Mouse (Mus musculus) hindbrain, embryonic 11.5 days (tissue): Measurements from ENCODE around the gene Prmt3. TPM values are rescaled to one million over a fixed set of nuclear protein-coding genes. Genes with fewer than 3 reads are reported as not detected.
A peak's percentile ranks its signal among the peaks of the same experiment; 100 is the strongest.

ENCODE experiments used
- ATAC-seq: fragments of 200-750 bp; cut with Nextera tagmentation; 2 replicates; pipeline ENCODE4 v1.8.0; 2017; ENCODE audit warnings: mild to moderate bottlenecking, moderate TSS enrichment, moderate library complexity; ENCODE audit not compliant: low FRiP score
- DNase-seq: peaks from one replicate; pipeline ENCODE4 v3.0.0-alpha.2; 2015; ENCODE audit warnings: low spot score
- H3K27ac ChIP-seq: fragments of 300-500 bp; sonication (generic); 2 replicates; pipeline ENCODE4 v1.5.1; 2014; ENCODE audit warnings: mild to moderate bottlenecking, low read depth, low read length
- H3K27me3 ChIP-seq: fragments of 300-500 bp; sonication (generic); 2 replicates; pipeline ENCODE4 v1.6.1; 2014; ENCODE audit warnings: mild to moderate bottlenecking, low read length, moderate library complexity, mixed read lengths; ENCODE audit not compliant: control insufficient read depth, insufficient read depth
- H3K36me3 ChIP-seq: fragments of 300-500 bp; sonication (generic); 2 replicates; pipeline ENCODE4 v1.6.1; 2014; ENCODE audit warnings: mild to moderate bottlenecking, low read length, moderate library complexity, mixed read lengths; ENCODE audit not compliant: control insufficient read depth, insufficient read depth
- H3K4me1 ChIP-seq: fragments of 300-500 bp; sonication (generic); replicated peaks from 2 replicates; pipeline ENCODE4 v1.6.1; 2014; ENCODE audit warnings: low read length, mixed read lengths; ENCODE audit not compliant: control insufficient read depth, insufficient read depth
- H3K4me2 ChIP-seq: fragments of 300-500 bp; sonication (generic); replicated peaks from 2 replicates; pipeline ENCODE4 v1.6.1; 2014; ENCODE audit warnings: mild to moderate bottlenecking, low read depth, low read length
- H3K4me3 ChIP-seq: fragments of 300-500 bp; sonication (generic); 2 replicates; pipeline ENCODE4 v1.5.1; 2014; ENCODE audit warnings: low read depth, low read length
- H3K9ac ChIP-seq: fragments of 300-500 bp; sonication (generic); 2 replicates; pipeline ENCODE4 v1.6.1; 2014; ENCODE audit warnings: low read depth, low read length
- H3K9me3 ChIP-seq: fragments of 300-500 bp; sonication (generic); 2 replicates; pipeline ENCODE4 v1.6.1; 2016; ENCODE audit warnings: low read length; ENCODE audit not compliant: control insufficient read depth
- WGBS: fragments of 180-500 bp; shearing (Covaris S2); extraction: QIAGEN DNeasy Blood & Tissue Kit; methylation state at CpG from one replicate; pipeline ENCODE4 v1.1.7; 2014; 5-methylcytosine and 5-hydroxymethylcytosine counted together
- polyA plus RNA-seq: library from polyadenylated mRNA; unstranded; fragments of >200 nt; fragmentation: Nextera tagmentation; extraction: Ambion mirVana; gene quantifications from 2 replicates; pipeline ENCODE4 v1.2.1, GENCODE M21; 2014

Prmt3 gene
- polyA plus RNA-seq: 53.5 and 56.8 TPM in 2 replicates

- Histone ChIP-seq H3K27ac (peak within 1 kb of the TSS; percentile 53), H3K4me3 (peak within 1 kb of the TSS; percentile 76), H3K4me2 (peak within 1 kb of the TSS; percentile 90), H3K9me3 (no peaks in the 10 kb centered on the region), H3K36me3 (no peaks in the 10 kb centered on the region), H3K27me3 (no peaks in the 10 kb centered on the region), H3K9ac (peak within 1 kb of the TSS; percentile 68), H3K4me1 (no peaks in the 10 kb centered on the region)
- ATAC-seq (peak; percentile 96), DNase-seq (peak; percentile 99)
- under 1% methylated on average over 84 of the region's 92 CpGs for WGBS
These were observed at the start of gene Prmt3 for GRCm38 (mm10) chr7:49778114-49778901. Gene Prmt3, plus strand, starts transcription at chr7:49778346.

GRCm38 (mm10) chr7:49734342-49734741 is 43.8 kb upstream of the Prmt3 start:
- ATAC-seq (no peak), DNase-seq (no peak)
- WGBS: 58% methylated on average over 4 of the region's 4 CpGs
- Histone ChIP-seq H3K4me1 (no peaks in the 10 kb centered on the region), H3K4me3 (no peak overlapping the region), H3K27ac (no peak overlapping the region), H3K27me3 (peaks cover 11% of the 10 kb centered on the region), H3K9ac (no peak overlapping the region), H3K4me2 (no peak overlapping the region), H3K36me3 (no peaks in the 10 kb centered on the region), H3K9me3 (no peaks in the 10 kb centered on the region)

GRCm38 (mm10) chr7:49739448-49739847 is 38.7 kb upstream of the Prmt3 start:
- peak; percentile 29 for DNase-seq
- H3K4me3 ChIP-seq: no peak overlapping the region
- H3K4me1 ChIP-seq: 0 out of 2 replicates have a peak, but pooled peaks cover 2% of the 10 kb centered on the region
- peak; percentile 75 for ATAC-seq
- H3K27me3 ChIP-seq: peaks cover 16% of the 10 kb centered on the region
- H3K36me3 ChIP-seq: no peaks in the 10 kb centered on the region
- H3K27ac ChIP-seq: no peak overlapping the region
- H3K9me3 ChIP-seq: no peaks in the 10 kb centered on the region
- WGBS: 52% methylated on average over 8 of the region's 8 CpGs
- no peak overlapping the region for H3K9ac ChIP-seq
- no peak overlapping the region for H3K4me2 ChIP-seq

- no peak for DNase-seq
- Histone ChIP-seq H3K27ac (no peak overlapping the region), H3K4me2 (no peak overlapping the region), H3K27me3 (peaks cover 18% of the 10 kb centered on the region), H3K36me3 (no peaks in the 10 kb centered on the region), H3K4me3 (no peak overlapping the region), H3K9ac (no peak overlapping the region), H3K4me1 (0 out of 2 replicates have a peak, but pooled peaks cover 2% of the 10 kb centered on the region), H3K9me3 (no peaks in the 10 kb centered on the region)
- ATAC-seq: peak; percentile 42
- WGBS: 34% methylated on average over 5 of the region's 5 CpGs
These were observed 36.7 kb upstream of the Prmt3 start for GRCm38 (mm10) chr7:49741474-49741873.

GRCm38 (mm10) chr7:49741923-49742322 is 36.2 kb upstream of the Prmt3 start:
- Histone ChIP-seq H3K27me3 (peaks cover 20% of the 10 kb centered on the region), H3K4me2 (no peak overlapping the region)

GRCm38 (mm10) chr7:49751148-49751547 is 27.0 kb upstream of the Prmt3 start:
- H3K4me3 ChIP-seq: no peak overlapping the region
- H3K4me1 ChIP-seq: no peaks in the 10 kb centered on the region
- WGBS: 10% methylated on average over 4 of the region's 4 CpGs
- no peak overlapping the region for H3K27ac ChIP-seq
- no peak overlapping the region for H3K9ac ChIP-seq
- H3K9me3 ChIP-seq: no peaks in the 10 kb centered on the region
- no peak overlapping the region for H3K4me2 ChIP-seq
- ATAC-seq: no peak
- H3K36me3 ChIP-seq: no peaks in the 10 kb centered on the region
- H3K27me3 ChIP-seq: peaks cover 55% of the 10 kb centered on the region
- peak; percentile 70 for DNase-seq

More at GRCm38 (mm10) chr7:49741923-49742322, 36.2 kb upstream of the Prmt3 start:
- H3K27ac ChIP-seq: no peak overlapping the region
- 0 out of 2 replicates have a peak, but pooled peaks cover 2% of the 10 kb centered on the region for H3K4me1 ChIP-seq
- DNase-seq (peak; percentile 45), ATAC-seq (peak; percentile 88)
- no peak overlapping the region for H3K4me3 ChIP-seq
- 22% methylated on average over 10 of the region's 10 CpGs for WGBS
- H3K9me3 ChIP-seq: no peaks in the 10 kb centered on the region
- no peaks in the 10 kb centered on the region for H3K36me3 ChIP-seq
- H3K9ac ChIP-seq: no peak overlapping the region

GRCm38 (mm10) chr7:49752730-49753506 is 25.2 kb upstream of the Prmt3 start:
- WGBS: 30% methylated on average over 25 of the region's 25 CpGs
- Histone ChIP-seq H3K9me3 (no peaks in the 10 kb centered on the region), H3K36me3 (no peaks in the 10 kb centered on the region), H3K4me2 (no peak overlapping the region), H3K4me3 (no peak overlapping the region), H3K27ac (no peak overlapping the region), H3K9ac (no peak overlapping the region), H3K27me3 (peaks cover 55% of the 10 kb centered on the region), H3K4me1 (no peaks in the 10 kb centered on the region)
- DNase-seq (peak; percentile 73), ATAC-seq (no peak)

- Histone ChIP-seq H3K9ac (no peak overlapping the region), H3K4me3 (no peak overlapping the region), H3K27ac (no peak overlapping the region), H3K27me3 (peaks cover 61% of the 10 kb centered on the region), H3K4me2 (no peak overlapping the region), H3K4me1 (peaks cover 5% of the 10 kb centered on the region; the same call in 1 of the 2 replicates), H3K36me3 (no peaks in the 10 kb centered on the region), H3K9me3 (no peaks in the 10 kb centered on the region)
- WGBS: 6% methylated on average over 9 of the region's 9 CpGs
- DNase-seq (peak; percentile 79), ATAC-seq (peak; percentile 44; the same call in 1 of the 2 replicates)
These were observed 23.4 kb upstream of the Prmt3 start for GRCm38 (mm10) chr7:49754767-49755166.
